Mouse (Mus musculus): ENCODE measurements around the gene Itgal. TPM values are rescaled to one million over a fixed set of nuclear protein-coding genes. Genes with fewer than 3 reads are reported as not detected.

Gene Itgal
- total RNA-seq (2023) = 187 TPM

DNA sequence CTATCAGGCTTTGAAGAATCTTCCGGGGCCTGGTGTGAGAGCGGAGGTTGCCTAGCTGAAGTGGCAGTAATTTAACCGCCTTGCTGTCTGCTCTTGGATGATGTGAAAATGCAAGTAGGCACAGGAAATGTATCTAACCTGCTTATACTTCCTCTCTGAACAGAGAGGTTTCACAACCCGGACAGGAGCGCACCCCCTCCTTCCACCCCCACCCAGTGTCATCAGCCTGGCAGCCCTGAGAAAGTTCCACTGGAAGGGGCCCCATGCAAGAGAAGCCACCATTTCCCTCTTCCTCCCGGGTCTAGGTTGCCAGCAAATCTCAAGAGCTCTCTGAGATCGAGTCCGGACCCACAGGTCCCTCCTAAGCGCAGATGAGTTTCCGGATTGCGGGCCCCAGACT is at the start of gene Itgal:
Itgal (plus strand) TSS at position 163 of the 400 bp plus-strand sequence.

DNA sequence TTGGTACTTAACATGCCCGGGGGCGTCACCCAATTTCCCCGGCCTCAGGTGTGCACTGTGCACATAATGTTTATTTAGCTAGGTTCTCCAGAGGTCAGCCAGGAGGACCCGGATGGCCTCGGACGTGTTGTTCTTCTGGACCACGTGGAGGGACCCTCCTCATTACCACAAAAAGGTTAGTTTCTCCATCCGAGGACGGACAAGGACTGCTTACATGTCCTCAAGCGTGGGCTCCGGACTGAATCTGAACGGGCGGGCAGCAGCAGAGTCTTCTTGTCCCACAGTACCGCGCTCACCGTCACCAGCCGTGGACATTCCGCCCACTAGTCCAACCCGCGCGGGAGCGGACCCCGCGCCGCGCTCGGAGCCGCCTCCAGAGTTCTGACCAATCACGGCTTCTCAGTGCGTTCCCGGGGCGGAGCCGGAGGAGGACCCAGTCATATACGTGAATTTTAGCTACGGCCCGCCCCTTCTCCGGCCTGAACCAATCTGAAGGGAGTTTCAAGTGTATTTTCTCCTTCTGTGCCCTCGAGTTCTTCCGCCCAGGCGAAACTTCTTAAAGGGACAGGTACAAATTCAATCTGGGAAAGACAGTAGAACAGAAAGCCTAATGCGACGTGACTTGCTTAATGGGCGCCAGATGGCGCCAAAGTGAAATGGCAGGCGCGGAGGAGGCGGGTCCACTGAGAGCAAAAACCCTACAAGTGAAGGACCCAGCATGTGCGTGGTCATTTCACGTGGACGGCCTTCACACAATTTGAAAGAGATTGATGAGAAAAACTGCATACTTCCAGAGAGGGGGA is 35.5 kb upstream of the Itgal start, which contains the start of gene Dctpp1:
Dctpp1 (minus strand) TSS at position 401 of the 803 bp plus-strand sequence.

DNA sequence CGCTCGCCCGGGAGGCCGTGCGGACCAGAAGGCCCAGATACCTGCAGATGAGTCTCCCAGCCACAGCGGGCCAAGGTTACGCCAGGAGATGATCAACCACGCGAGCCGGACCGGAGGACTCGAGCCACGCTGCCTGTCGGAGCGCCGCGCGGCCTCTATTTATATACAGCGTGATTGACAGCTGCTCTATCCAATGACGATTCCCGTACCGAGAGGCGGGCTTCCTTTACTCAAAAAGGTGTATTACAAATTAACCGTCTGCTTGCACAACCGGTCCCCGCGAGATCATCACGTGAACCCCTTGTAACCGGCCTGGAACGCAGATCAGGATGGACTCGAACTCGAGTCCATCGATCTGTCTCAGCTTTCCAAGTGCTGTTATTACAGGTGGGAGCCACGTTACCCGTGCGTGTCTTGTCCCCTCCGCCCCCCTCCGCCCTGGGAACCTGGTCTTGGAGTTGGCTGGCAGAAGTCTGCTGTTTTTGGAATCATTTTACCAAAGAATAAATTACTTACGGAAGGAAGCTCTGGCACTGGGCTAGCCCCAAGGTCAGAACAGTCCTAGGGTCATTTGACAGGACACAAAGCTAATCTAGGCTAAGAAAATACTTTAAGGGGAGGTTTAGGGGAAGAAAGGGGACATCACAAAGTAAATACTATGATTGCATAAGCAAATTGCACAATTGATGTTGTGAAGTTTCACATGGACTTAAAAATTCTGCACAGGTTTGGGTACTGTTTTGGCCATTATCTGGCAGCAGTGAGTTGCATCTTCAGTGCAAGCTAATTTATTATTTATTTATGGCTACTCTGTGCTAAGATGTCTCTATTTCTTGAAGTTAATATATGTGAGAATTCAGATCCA is 21.9 kb upstream of the Itgal start, which contains the start of gene Sephs2:
Sephs2 (minus strand) TSS at position 131 of the 865 bp plus-strand sequence.

DNA sequence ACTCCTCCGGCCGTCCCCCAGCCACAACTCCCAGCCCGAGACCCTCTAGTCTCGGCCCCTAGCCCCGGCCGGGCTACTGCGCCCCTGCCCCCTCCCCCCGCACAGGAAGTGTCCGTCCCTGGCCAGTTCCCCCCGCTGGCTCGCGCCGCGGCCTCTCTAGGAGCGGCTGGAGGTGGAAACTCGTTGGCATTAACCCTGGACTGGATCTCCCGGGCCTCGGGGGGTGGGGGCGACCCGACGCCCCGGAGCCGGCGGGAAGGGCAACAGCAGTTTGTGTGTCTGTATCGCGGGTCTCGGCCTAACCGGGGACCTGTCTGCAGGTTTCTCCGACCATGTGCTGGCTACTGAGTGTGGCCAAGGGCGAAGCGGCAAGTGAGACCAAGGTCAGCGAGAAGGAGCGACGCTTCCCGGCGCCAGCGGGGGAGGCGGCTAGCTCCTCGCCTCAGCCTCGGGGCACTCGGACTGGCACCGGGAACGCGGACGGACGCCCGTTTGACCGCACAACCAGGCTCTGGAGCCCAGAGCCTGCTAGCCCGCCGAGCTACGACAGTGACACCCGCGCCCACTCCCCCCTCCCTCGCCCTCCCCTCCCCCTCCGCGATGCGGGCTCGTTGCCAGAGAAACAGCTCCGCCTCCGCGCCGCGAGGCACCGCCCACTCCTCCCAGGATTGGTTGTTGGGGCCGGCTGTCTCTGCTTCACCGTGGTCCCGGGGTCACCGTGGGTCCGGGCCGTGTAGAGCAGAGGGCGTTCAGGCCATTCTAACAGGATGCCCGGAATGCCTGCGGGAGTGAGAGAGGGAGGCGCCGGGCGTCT is 49.7 kb downstream of the Itgal start, which contains the start of gene Zfp768:
Zfp768 (minus strand) TSS at position 78 of the 814 bp plus-strand sequence.

DNA sequence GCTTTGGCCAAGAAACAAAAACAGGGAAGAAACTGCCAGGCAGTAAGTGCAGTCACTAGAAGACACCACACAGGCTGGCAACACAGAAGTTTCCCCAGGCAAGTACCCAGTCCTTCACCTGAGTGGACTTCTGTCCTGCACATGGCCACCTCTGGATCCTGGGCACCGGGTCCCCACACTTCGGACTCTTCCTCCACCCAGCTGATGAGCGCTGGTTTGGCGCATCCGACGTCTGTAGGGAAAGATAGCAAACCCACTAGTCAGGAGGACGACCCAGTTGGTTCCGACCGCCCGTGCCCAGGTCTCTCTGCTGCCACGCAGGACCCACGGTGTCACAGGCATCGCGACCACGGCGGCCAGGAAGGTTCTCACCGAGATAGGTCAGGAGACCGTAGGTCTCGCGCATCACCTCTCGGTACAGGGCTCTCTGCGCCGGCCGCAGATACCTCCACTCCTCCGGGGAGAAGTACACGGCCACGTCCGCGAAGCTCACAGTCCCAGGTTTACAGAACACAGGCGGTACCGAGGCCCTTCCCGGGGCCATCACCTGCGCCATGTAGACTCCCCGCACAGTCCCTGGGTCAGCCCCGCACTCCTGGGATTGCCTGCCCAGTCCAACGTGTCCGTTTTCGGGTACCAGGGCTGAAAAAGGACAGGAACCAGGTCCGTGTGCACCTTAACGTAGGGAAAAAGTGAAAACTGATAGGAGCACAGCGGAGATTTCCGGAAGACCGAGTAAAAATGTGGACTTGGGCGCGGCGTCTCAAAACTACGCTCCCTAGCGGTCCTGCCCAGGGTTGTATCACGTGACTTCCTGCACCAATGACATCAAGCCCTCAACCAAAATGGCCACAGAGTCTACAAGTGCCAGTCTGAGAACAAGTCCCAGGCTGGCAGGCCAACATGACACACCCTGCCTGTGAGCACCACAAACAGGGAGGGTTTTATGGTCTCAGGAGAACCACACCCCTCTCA is 79.5 kb downstream of the Itgal start, which contains the start of gene Zfp747:
Zfp747 (minus strand) TSS at position 780 of the 975 bp plus-strand sequence.

Other genes with a start within 250 kb of the Itgal start
- gene Zg16, start 208.9 kb upstream of the Itgal start, total RNA-seq (2023) = 4.4 TPM
- 73.9 TPM for gene AI467606, start 204.9 kb upstream of the Itgal start, total RNA-seq (2023)
- gene Qprt, start 174.0 kb upstream of the Itgal start, total RNA-seq (2023) = 37.4 TPM
- 313 TPM for gene Spn, start 158.4 kb upstream of the Itgal start, total RNA-seq (2023)
- gene Cd2bp2, start 100.2 kb upstream of the Itgal start, total RNA-seq (2023) = 70.5 TPM
- 51.7 TPM for gene Tbc1d10b, start 87.8 kb upstream of the Itgal start, total RNA-seq (2023)
- gene Mylpf, start 87.4 kb upstream of the Itgal start, total RNA-seq (2023) = 24.1 TPM
- gene Zfp553, start 63.2 kb upstream of the Itgal start, total RNA-seq (2023) = 9.8 TPM
- gene Sept1, start 63.1 kb upstream of the Itgal start, total RNA-seq (2023) = 581 TPM
- gene Zfp771, start 52.0 kb upstream of the Itgal start, total RNA-seq (2023) = 15.3 TPM
- 20.0 TPM for gene Dctpp1, start 35.6 kb upstream of the Itgal start, total RNA-seq (2023)
- 27.3 TPM for gene Sephs2, start 22.2 kb upstream of the Itgal start, total RNA-seq (2023)
- not detected for gene Zfp768, start 49.3 kb downstream of the Itgal start, total RNA-seq (2023)
- gene Zfp747, start 79.8 kb downstream of the Itgal start, total RNA-seq (2023) = 21.9 TPM
- 3.9 TPM for gene 9130019O22Rik, start 90.9 kb downstream of the Itgal start, total RNA-seq (2023)
- 9.9 TPM for gene E430018J23Rik, start 97.4 kb downstream of the Itgal start, total RNA-seq (2023)
- 10.4 TPM for gene Zfp764, start 110.6 kb downstream of the Itgal start, total RNA-seq (2023)
- gene Zfp688, start 125.8 kb downstream of the Itgal start, total RNA-seq (2023) = 16.1 TPM
- gene Zfp689, start 152.9 kb downstream of the Itgal start, total RNA-seq (2023) = 6.5 TPM
- gene Prr14, start 163.4 kb downstream of the Itgal start, total RNA-seq (2023) = 102 TPM
- gene Fbrs, start 182.9 kb downstream of the Itgal start, total RNA-seq (2023) = 191 TPM
- 197 TPM for gene Srcap, start 215.7 kb downstream of the Itgal start, total RNA-seq (2023)
- gene Gm42715, start 223.3 kb downstream of the Itgal start, total RNA-seq (2023) = 42.5 TPM

All from CD8-positive naive resting alpha-beta T cell, adult 57 days (primary cell).